11 mouse cellular contexts compared by ENCODE assay signal in genomic region chr10:91060742-91061141, GRCm38 (mm10). TPM values are rescaled to one million over a fixed set of nuclear protein-coding genes. Genes with fewer than 3 reads are reported as not detected.
DNase-seq lines count a peak whose midpoint lies in the region; ATAC-seq and TF ChIP-seq lines count a peak whose summit lies in the region.
"Had no signal": no experiment of that assay in that cellular context is flagged by ENCODE, and none has a peak within 500 bp of the region (broad histone marks: within the 10 kb centered on the region; RNA-seq: fewer than 3 reads in every experiment).

No protein-coding gene starts in this region.

- peak; percentile 70 for TF ChIP-seq CTCF in heart, adult 2 months (IDR thresholded peaks at IDR 0.05)

- DNase-seq in heart, adult 2 months, result no peak
- peak; percentile 57 for DNase-seq in 3T3-L1 (ENCODE audit: low read depth, low spot score)
- DNase-seq in Muller cell, postnatal 12 days (ENCODE audit: inconsistent ontology term), result peak; percentile 25
- DNase-seq in liver, embryonic 11.5 days (ENCODE audit: low spot score), result no peak
- no peak for DNase-seq in right cerebral cortex, adult 18-20 months
- no peak for DNase-seq in spleen, postnatal 10 days (ENCODE audit: low spot score in 2 of 2)
- DNase-seq in B cell, adult 2 months, result no peak
- DNase-seq: adrenal gland, postnatal 36 days had no signal

- no peak for TF ChIP-seq POLR2A in heart, adult 2 months (IDR thresholded peaks at IDR 0.05; ENCODE audit: insufficient read depth, low read depth, low read length)

- H3K9ac ChIP-seq in heart, adult 2 months (ENCODE audit: low read depth, low read length), result no peak overlapping the region
- H3K9ac ChIP-seq in heart, embryonic 12.5 days, result no peak overlapping the region
- H3K9ac ChIP-seq in liver, embryonic 11.5 days (ENCODE audit: low read depth, low read length), result no peak overlapping the region
- H3K9ac ChIP-seq: heart, embryonic 13.5 days; lung, embryonic 15.5 days had no signal

- TF ChIP-seq EP300 in heart, adult 2 months (IDR thresholded peaks at IDR 0.05; ENCODE audit: insufficient read depth, low read depth, low read length), result no peak

- H3K79me2 ChIP-seq in heart, adult 2 months (replicated peaks; ENCODE audit: control insufficient read depth, insufficient read depth, low read length), result no peaks in the 10 kb centered on the region

- H3K27ac ChIP-seq in heart, adult 2 months, result no peak overlapping the region
- H3K27ac ChIP-seq in heart, embryonic 12.5 days (ENCODE audit: poor library complexity, severe bottlenecking), result no peak overlapping the region
- H3K27ac ChIP-seq in liver, embryonic 11.5 days (ENCODE audit: low read depth, low read length), result no peak overlapping the region
- H3K27ac ChIP-seq: heart, embryonic 13.5 days; lung, embryonic 15.5 days had no signal

- H3K9me3 ChIP-seq in heart, embryonic 12.5 days (replicated peaks), result no peaks in the 10 kb centered on the region
- no peaks in the 10 kb centered on the region for H3K9me3 ChIP-seq in liver, embryonic 11.5 days (ENCODE audit: control insufficient read depth, low read length)
- H3K9me3 ChIP-seq: heart, embryonic 13.5 days; lung, embryonic 15.5 days had no signal

- 43% methylated on average over 5 of the region's 5 CpGs for WGBS in heart, adult 2 months
- 37% methylated on average over 5 of the region's 5 CpGs for WGBS in heart, embryonic 12.5 days
- 40% methylated on average over 5 of the region's 5 CpGs for WGBS in liver, embryonic 11.5 days

- no peak for ATAC-seq in heart, embryonic 12.5 days (ENCODE audit: insufficient number of reproducible peaks, low FRiP score)
- ATAC-seq in liver, embryonic 11.5 days (replicated peaks; ENCODE audit: low FRiP score), result peak; percentile 49

- intact Hi-C loops in heart, adult 2 months (cut with DNase I), result loop anchor here (5.0 kb wide), 1 partner anchor 182 kb away; no protein-coding TSS in a partner anchor

- H3K4me1 ChIP-seq in heart, adult 2 months (ENCODE audit: control insufficient read depth, insufficient read depth, low read length), result peaks cover 6% of the 10 kb centered on the region
- H3K4me1 ChIP-seq in heart, embryonic 12.5 days (replicated peaks), result peaks cover 8% of the 10 kb centered on the region; the same call in 1 of the 2 replicates
- H3K4me1 ChIP-seq in liver, embryonic 11.5 days (replicated peaks; ENCODE audit: control insufficient read depth, insufficient read depth, low read length), result no peaks in the 10 kb centered on the region
- H3K4me1 ChIP-seq: lung, embryonic 15.5 days had no signal

- no peaks in the 10 kb centered on the region for H3K27me3 ChIP-seq in heart, adult 2 months (ENCODE audit: control insufficient read depth, insufficient read depth, low read length)
- H3K27me3 ChIP-seq in heart, embryonic 12.5 days (replicated peaks), result no peaks in the 10 kb centered on the region
- no peaks in the 10 kb centered on the region for H3K27me3 ChIP-seq in liver, embryonic 11.5 days (replicated peaks; ENCODE audit: control insufficient read depth, insufficient read depth, low read length)
- H3K27me3 ChIP-seq: heart, embryonic 13.5 days; lung, embryonic 15.5 days had no signal

- no peak overlapping the region for H3K4me3 ChIP-seq in heart, adult 2 months
- H3K4me3 ChIP-seq in heart, embryonic 12.5 days, result no peak overlapping the region
- H3K4me3 ChIP-seq in liver, embryonic 11.5 days (ENCODE audit: low read depth, low read length), result no peak overlapping the region
- H3K4me3 ChIP-seq: heart, embryonic 13.5 days; lung, embryonic 15.5 days had no signal

- no peak overlapping the region for H3K4me2 ChIP-seq in heart, embryonic 12.5 days
- H3K4me2 ChIP-seq in liver, embryonic 11.5 days, result no peak overlapping the region
- H3K4me2 ChIP-seq: heart, embryonic 13.5 days; lung, embryonic 15.5 days had no signal

- no peaks in the 10 kb centered on the region for H3K36me3 ChIP-seq in heart, adult 2 months (ENCODE audit: control insufficient read depth, insufficient read depth, low read length)
- H3K36me3 ChIP-seq in heart, embryonic 12.5 days, result peaks cover 60% of the 10 kb centered on the region
- H3K36me3 ChIP-seq in liver, embryonic 11.5 days (ENCODE audit: control insufficient read depth, insufficient read depth, low read length), result peaks cover 15% of the 10 kb centered on the region

RNA-seq across cellular contexts. Expression of gene Apaf1, which starts 21.8 kb away (rescaled TPM):
- total RNA-seq in heart, adult 2 months (2021), result 1 to 10 TPM; 5.2 to 5.6 TPM
- 3.9 and 6.4 TPM in 2 replicates for polyA plus RNA-seq in heart, adult 2 months (2012; rRNA removed)
- 22.0 and 23.1 TPM in 2 replicates for polyA plus RNA-seq in heart, embryonic 12.5 days (2016; fragmentation: Nextera tagmentation; extraction: Ambion mirVana)
- 15.9 and 20.0 TPM in 2 replicates for polyA plus RNA-seq in liver, embryonic 11.5 days (2014; fragmentation: Nextera tagmentation; extraction: Ambion mirVana)

RNA-seq across cellular contexts. Expression of gene Ikbip, which starts 22.0 kb away (rescaled TPM):
- 10 to 100 TPM; 18.7 to 20.2 TPM for total RNA-seq in heart, adult 2 months (2021)
- polyA plus RNA-seq in heart, adult 2 months (2012; rRNA removed), result 4.2 and 8.3 TPM in 2 replicates
- 46.7 and 49.6 TPM in 2 replicates for polyA plus RNA-seq in heart, embryonic 12.5 days (2016; fragmentation: Nextera tagmentation; extraction: Ambion mirVana)
- polyA plus RNA-seq in liver, embryonic 11.5 days (2014; fragmentation: Nextera tagmentation; extraction: Ambion mirVana), result 21.4 and 23.5 TPM in 2 replicates

Comparison
In these comparisons a context has a peak if more than half of its experiments do, and no peak if none do; other contexts are left out.
1. DNase-seq: peak in 3T3-L1 (single experiment) and Muller cell, postnatal 12 days (single experiment); none in heart, adult 2 months (0 of 2), liver, embryonic 11.5 days (single experiment), right cerebral cortex, adult 18-20 months (single experiment), spleen, postnatal 10 days (0 of 2) and B cell, adult 2 months (0 of 2).